Mouse (Mus musculus) lung, embryonic 14.5 days (tissue): Measurements from ENCODE around the gene Rcan1. TPM values are rescaled to one million over a fixed set of nuclear protein-coding genes. Genes with fewer than 3 reads are reported as not detected.

Experiments
- ATAC-seq: fragments of 200-750 bp; cut with Nextera tagmentation; 2 replicates; pipeline ENCODE4 v1.8.0; 2017; ENCODE audit warnings: mild to moderate bottlenecking, moderate TSS enrichment, moderate library complexity; ENCODE audit not compliant: insufficient read depth
- DNase-seq: peaks from one replicate; pipeline ENCODE4 v3.0.0-alpha.2; 2015
- H3K27ac ChIP-seq: fragments of 300-500 bp; sonication (generic); 2 replicates; pipeline ENCODE4 v1.5.1; 2014; ENCODE audit warnings: low read depth, mild to moderate bottlenecking, moderate library complexity
- H3K27me3 ChIP-seq: fragments of 300-500 bp; sonication (generic); 2 replicates; pipeline ENCODE4 v1.6.1; 2014; ENCODE audit warnings: low read length, control low read depth; ENCODE audit not compliant: insufficient read depth
- H3K36me3 ChIP-seq: fragments of 300-500 bp; sonication (generic); 2 replicates; pipeline ENCODE4 v1.6.1; 2014; ENCODE audit warnings: control low read depth; ENCODE audit not compliant: insufficient read depth
- H3K4me1 ChIP-seq: fragments of 300-500 bp; sonication (generic); 2 replicates; pipeline ENCODE4 v1.6.1; 2014; ENCODE audit warnings: antibody characterized with exemption, control low read depth; ENCODE audit not compliant: insufficient read depth
- H3K4me2 ChIP-seq: fragments of 300-500 bp; sonication (generic); 2 replicates; pipeline ENCODE4 v1.6.1; 2014; ENCODE audit warnings: mild to moderate bottlenecking
- H3K4me3 ChIP-seq: fragments of 300-500 bp; sonication (generic); 2 replicates; pipeline ENCODE4 v1.5.1; 2014; ENCODE audit warnings: low read depth, low read length
- H3K9ac ChIP-seq: fragments of 300-500 bp; sonication (generic); 2 replicates; pipeline ENCODE4 v1.6.1; 2014
- H3K9me3 ChIP-seq: fragments of 300-500 bp; sonication (generic); 2 replicates; pipeline ENCODE4 v1.6.1; 2016; ENCODE audit warnings: low read depth, low read length, control low read depth
- CTCF ChIP-seq: IDR thresholded peaks from 2 replicates; pipeline ENCODE4 v1.5.1; 2016; ENCODE audit warnings: antibody characterized with exemption, low read depth
- WGBS: fragments of 180-500 bp; shearing (Covaris S2); extraction: QIAGEN DNeasy Blood & Tissue Kit; methylation state at CpG from one replicate; pipeline ENCODE4 v1.1.7; 2014; 5-methylcytosine and 5-hydroxymethylcytosine counted together
- polyA plus RNA-seq: library from polyadenylated mRNA; unstranded; fragments of >200 nt; fragmentation: Nextera tagmentation; extraction: Ambion mirVana; gene quantifications from 2 replicates; pipeline ENCODE4 v1.2.1, GENCODE M21; 2014

Rcan1 gene
- polyA plus RNA-seq, 1 experiment from 2014 or later = 47.8 TPM

GRCm38 (mm10) chr16:92475093-92475860 lies 4.6 kb upstream of the Rcan1 start:
- TF ChIP-seq CTCF = no peak
- Histone ChIP-seq H3K36me3 (no peaks in the 10 kb centered on the region), H3K4me2 (no peak overlapping the region), H3K4me1 (peaks cover 6% of the 10 kb centered on the region; the same call in 1 of the 2 replicates), H3K9me3 (no peaks in the 10 kb centered on the region), H3K9ac (no peak overlapping the region), H3K27me3 (peaks cover 11% of the 10 kb centered on the region; the same call in 1 of the 2 replicates), H3K27ac (no peak overlapping the region), H3K4me3 (no peak overlapping the region)
- WGBS = 53% methylated on average over 25 of the region's 25 CpGs
- ATAC-seq = peak; percentile 27; the same call in 1 of the 2 replicates
- DNase-seq = peak; percentile 39

GRCm38 (mm10) chr16:92472898-92473297 lies 2.2 kb upstream of the Rcan1 start:
- ATAC-seq (peak; percentile 88), DNase-seq (peak; percentile 81)
- Histone ChIP-seq H3K27ac (no peak overlapping the region), H3K4me1 (peaks cover 6% of the 10 kb centered on the region; the same call in 1 of the 2 replicates), H3K27me3 (no peaks in the 10 kb centered on the region), H3K36me3 (no peaks in the 10 kb centered on the region), H3K4me3 (no peak overlapping the region), H3K9me3 (no peaks in the 10 kb centered on the region), H3K9ac (no peak overlapping the region), H3K4me2 (no peak overlapping the region)
- whole genome bisulfite sequencing = 31% methylated on average over 3 of the region's 3 CpGs
- no peak for TF ChIP-seq CTCF

DNA sequence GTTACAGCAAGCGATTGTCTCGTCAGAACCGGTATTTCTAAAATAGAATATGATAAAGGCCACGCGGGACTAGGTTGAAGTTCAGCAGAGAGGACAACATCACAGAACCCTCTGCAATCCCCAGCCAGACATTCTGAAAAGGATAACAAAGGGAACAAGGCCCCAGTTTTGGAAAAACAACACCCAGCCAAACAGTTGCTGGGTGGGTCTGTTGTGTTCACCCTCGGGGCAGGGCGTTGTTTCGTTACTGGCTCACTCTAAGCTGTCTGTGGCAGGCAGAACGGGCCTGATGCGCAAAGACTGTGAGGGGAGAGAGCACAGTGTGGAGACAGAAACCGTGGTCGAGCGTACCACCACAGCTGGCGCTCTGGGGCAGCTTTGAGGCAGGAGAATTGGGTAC lies 2.2 kb downstream of the Rcan1 start:
- H3K4me1 ChIP-seq = peaks cover 16% of the 10 kb centered on the region
- H3K27me3 ChIP-seq = no peaks in the 10 kb centered on the region
- H3K27ac ChIP-seq = no peak overlapping the region
- no peak overlapping the region for H3K4me2 ChIP-seq
- no peaks in the 10 kb centered on the region for H3K36me3 ChIP-seq
- H3K9me3 ChIP-seq = no peaks in the 10 kb centered on the region
- ATAC-seq = no peak
- H3K9ac ChIP-seq = no peak overlapping the region
- 76% methylated on average over 14 of the region's 14 CpGs for WGBS
- DNase-seq = no peak
- no peak for TF ChIP-seq CTCF
- H3K4me3 ChIP-seq = no peak overlapping the region

GRCm38 (mm10) chr16:92467041-92467440 lies 3.6 kb downstream of the Rcan1 start:
- DNase-seq (no peak), ATAC-seq (no peak)
- Histone ChIP-seq H3K4me3 (no peak overlapping the region), H3K9me3 (no peaks in the 10 kb centered on the region), H3K27me3 (no peaks in the 10 kb centered on the region), H3K4me1 (peaks cover 12% of the 10 kb centered on the region), H3K27ac (no peak overlapping the region), H3K4me2 (no peak overlapping the region), H3K36me3 (no peaks in the 10 kb centered on the region), H3K9ac (no peak overlapping the region)
- 0 out of 2 replicates have a peak, but pooled peaks have one; percentile 11 for TF ChIP-seq CTCF
- 66% methylated on average over 5 of the region's 5 CpGs for WGBS

- DNase-seq (peak; percentile 100), ATAC-seq (peak; percentile 98)
- H3K4me3 ChIP-seq = peak overlapping the region; percentile 83
- no peak for TF ChIP-seq CTCF
- H3K4me1 ChIP-seq = peaks cover 12% of the 10 kb centered on the region
- peak overlapping the region; percentile 90 for H3K4me2 ChIP-seq
- H3K27ac ChIP-seq = peak overlapping the region; percentile 49; the same call in 1 of the 2 replicates
- H3K36me3 ChIP-seq = no peaks in the 10 kb centered on the region
- H3K9me3 ChIP-seq = no peaks in the 10 kb centered on the region
- no peaks in the 10 kb centered on the region for H3K27me3 ChIP-seq
- H3K9ac ChIP-seq = peak overlapping the region; percentile 78
- under 1% methylated on average over 88 of the region's 94 CpGs for WGBS
These were observed 4.8 kb downstream of the Rcan1 start for GRCm38 (mm10) chr16:92465642-92466526.

- DNase-seq = peak; percentile 42
- ATAC-seq = no peak
These were observed 5.4 kb downstream of the Rcan1 start for GRCm38 (mm10) chr16:92465226-92465625.

More at GRCm38 (mm10) chr16:92465226-92465625, 5.4 kb downstream of the Rcan1 start:
- H3K9me3 ChIP-seq = no peaks in the 10 kb centered on the region
- peaks cover 12% of the 10 kb centered on the region for H3K4me1 ChIP-seq
- H3K4me2 ChIP-seq = peak overlapping the region; percentile 90
- H3K27me3 ChIP-seq = no peaks in the 10 kb centered on the region
- TF ChIP-seq CTCF = no peak
- peak overlapping the region; percentile 78 for H3K9ac ChIP-seq
- H3K27ac ChIP-seq = no peak overlapping the region
- H3K36me3 ChIP-seq = no peaks in the 10 kb centered on the region
- H3K4me3 ChIP-seq = peak overlapping the region; percentile 83
- 8% methylated on average over 10 of the region's 10 CpGs for WGBS
